Mouse (Mus musculus): ENCODE measurements around the gene Olfr913. TPM values are rescaled to one million over a fixed set of nuclear protein-coding genes. Genes with fewer than 3 reads are reported as not detected.

Gene Olfr913
- not detected for total RNA-seq (2023)

GRCm38 (mm10) chr9:38592459-38592858, at the start of gene Olfr913:
Gene Olfr913 (plus strand): TSS chr9:38592759.

GRCm38 (mm10) chr9:38579878-38580277, 12.7 kb upstream of the Olfr913 start, which contains the start of gene Olfr912:
Gene Olfr912 (plus strand): TSS chr9:38580178.

GRCm38 (mm10) chr9:38604802-38605201, 12.2 kb downstream of the Olfr913 start, which contains the start of gene Olfr914:
Gene Olfr914 (plus strand): TSS chr9:38605102.

Other genes starting within 250 kb of the Olfr913 start
- gene Olfr898, start 244.3 kb upstream of the Olfr913 start, total RNA-seq (2023) = not detected
- gene Olfr250, start 225.9 kb upstream of the Olfr913 start, total RNA-seq (2023) = not detected
- not detected for gene Olfr251, start 215.7 kb upstream of the Olfr913 start, total RNA-seq (2023)
- not detected for gene Olfr147, start 191.1 kb upstream of the Olfr913 start, total RNA-seq (2023)
- gene Olfr901, start 163.3 kb upstream of the Olfr913 start, total RNA-seq (2023) = not detected
- gene Olfr902, start 145.1 kb upstream of the Olfr913 start, total RNA-seq (2023) = not detected
- not detected for gene Olfr904, start 129.6 kb upstream of the Olfr913 start, total RNA-seq (2023)
- gene Olfr905, start 121.7 kb upstream of the Olfr913 start, total RNA-seq (2023) = under 1 TPM in 1 of 2 experiments, not detected in 1; 0.09 TPM
- gene Olfr906, start 105.7 kb upstream of the Olfr913 start, total RNA-seq (2023) = not detected
- not detected for gene Olfr907, start 97.0 kb upstream of the Olfr913 start, total RNA-seq (2023)
- not detected for gene Olfr911-ps1, start 71.2 kb upstream of the Olfr913 start, total RNA-seq (2023)
- gene Olfr910, start 54.9 kb upstream of the Olfr913 start, total RNA-seq (2023) = not detected
- not detected for gene Olfr912, start 12.6 kb upstream of the Olfr913 start, total RNA-seq (2023)
- gene Olfr914, start 12.3 kb downstream of the Olfr913 start, total RNA-seq (2023) = not detected
- not detected for gene Olfr916, start 67.1 kb downstream of the Olfr913 start, total RNA-seq (2023)
- not detected for gene Olfr917, start 73.1 kb downstream of the Olfr913 start, total RNA-seq (2023)
- not detected for gene Olfr918, start 81.8 kb downstream of the Olfr913 start, total RNA-seq (2023)
- gene Olfr919, start 110.9 kb downstream of the Olfr913 start, total RNA-seq (2023) = not detected
- gene Vwa5a, start 125.5 kb downstream of the Olfr913 start, total RNA-seq (2023) = 10 to 100 TPM; 20.1 to 32.2 TPM
- under 1 TPM; 0.07 to 0.18 TPM for gene Olfr920, start 159.5 kb downstream of the Olfr913 start, total RNA-seq (2023)
- not detected for gene Olfr921, start 180.3 kb downstream of the Olfr913 start, total RNA-seq (2023)
- gene Olfr922, start 221.9 kb downstream of the Olfr913 start, total RNA-seq (2023) = not detected
- gene Olfr923, start 233.8 kb downstream of the Olfr913 start, total RNA-seq (2023) = not detected

All from neutrophil, adult 59 days (primary cell).